Mouse (Mus musculus) small intestine, adult 2 months (tissue): ENCODE data around the gene Txndc5.

ENCODE experiments used
- CTCF ChIP-seq: fragments of 200-500 bp; IDR thresholded peaks from 2 replicates; pipeline ENCODE4 v1.5.1; 2012; ENCODE audit warnings: low read depth, mild to moderate bottlenecking, control low read depth, inconsistent platforms, low read length, moderate library complexity, mixed read lengths; ENCODE audit not compliant: insufficient replicate concordance, insufficient read length; ENCODE audit errors: extremely low read depth
- POLR2A ChIP-seq: fragments of 200-500 bp; IDR thresholded peaks from 2 replicates; pipeline ENCODE4 v1.6.1; 2012; ENCODE audit warnings: low read depth, mild to moderate bottlenecking, control low read depth, inconsistent platforms, low read length, moderate library complexity

DNA sequence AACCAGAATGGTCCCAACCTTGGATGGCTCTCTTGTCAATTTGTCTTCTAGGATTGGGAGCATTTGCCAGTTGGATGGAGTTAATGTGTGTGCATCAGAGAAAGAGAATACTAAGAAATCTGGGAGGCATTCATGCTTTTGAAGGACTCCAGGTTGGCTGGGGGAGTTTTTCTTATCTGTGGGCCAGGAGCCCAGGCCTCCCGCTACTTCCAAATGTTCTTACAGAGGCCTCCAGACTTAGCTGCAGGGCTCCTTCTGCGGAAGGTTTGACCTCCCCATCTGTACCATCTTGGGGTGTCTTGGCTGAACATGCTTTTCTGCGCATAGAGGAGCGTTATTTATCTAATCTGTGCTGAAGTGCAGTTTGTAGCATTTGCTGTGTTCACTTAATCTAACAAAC lies 56.0 kb downstream of the Txndc5 start:
- TF ChIP-seq POLR2A (no peak), CTCF (no peak)
